Mouse (Mus musculus): ENCODE results near the gene Atp5s. TPM values are rescaled to one million over a fixed set of nuclear protein-coding genes. Genes with fewer than 3 reads are reported as not detected.
A peak's percentile ranks its signal among the peaks of the same experiment; 100 is the strongest.

Gene Atp5s
- total RNA-seq, 2 experiments from 2014 or later, result 15.2 to 47.3 TPM

DNA sequence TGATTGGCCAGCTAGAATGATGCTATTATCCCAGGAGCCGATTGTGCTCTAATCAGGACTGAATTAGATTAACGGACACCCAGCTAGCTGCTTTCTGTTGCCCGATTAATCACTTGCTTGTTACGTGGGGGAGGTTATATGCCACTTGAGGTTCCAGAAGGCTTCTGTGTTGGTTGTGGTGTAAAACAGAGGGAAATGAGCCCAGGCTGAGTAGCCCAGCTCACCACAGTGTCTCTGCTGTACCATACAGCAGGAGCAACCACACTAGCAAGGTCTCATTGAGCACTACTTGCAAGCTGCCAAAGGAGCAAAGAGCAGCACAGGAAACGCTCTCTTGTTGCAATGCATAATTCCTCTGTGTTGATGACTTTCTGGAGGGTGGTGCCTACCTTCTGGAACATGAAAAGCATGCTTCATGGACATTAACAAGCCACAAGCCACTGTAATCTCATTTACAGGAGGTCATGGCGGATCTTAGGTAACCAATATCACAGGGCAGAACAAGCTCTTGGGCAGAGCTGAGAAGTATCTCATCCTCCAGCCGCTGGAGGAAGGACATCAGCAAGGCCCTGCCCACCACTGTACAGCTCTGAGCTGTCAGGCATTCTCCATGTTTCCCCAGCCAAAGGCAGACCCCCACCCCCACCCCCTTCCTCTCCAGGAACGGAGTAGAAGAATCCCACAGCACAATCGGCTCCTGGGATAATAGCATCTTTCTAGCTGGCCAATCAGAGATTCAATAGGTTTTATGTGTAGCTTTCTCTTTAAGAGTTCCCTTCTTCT lies 42.9 kb downstream of the Atp5s start:
- no peak for ATAC-seq (replicated peaks; ENCODE audit: low FRiP score, poor library complexity, severe bottlenecking)

DNA sequence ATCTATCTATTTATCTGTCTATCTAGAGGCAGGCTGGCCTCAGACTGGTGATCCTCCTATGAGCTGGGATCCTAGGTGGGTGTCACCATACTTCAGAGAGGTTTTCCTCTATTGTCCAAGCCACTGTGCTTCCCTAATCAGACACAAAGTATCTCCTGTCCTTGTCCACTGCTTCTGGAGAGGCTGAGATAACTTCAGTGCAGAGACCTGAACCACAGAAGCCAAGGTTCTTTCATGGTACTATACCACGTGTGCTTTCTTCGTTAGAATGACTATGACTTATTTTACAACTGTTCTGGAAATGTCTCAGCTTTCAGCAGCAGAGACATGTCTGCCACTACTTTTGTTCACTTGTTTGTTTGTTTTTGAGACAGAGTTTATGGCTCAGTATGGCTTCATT lies 44.1 kb downstream of the Atp5s start:
- no peak for ATAC-seq (replicated peaks; ENCODE audit: low FRiP score, poor library complexity, severe bottlenecking)

DNA sequence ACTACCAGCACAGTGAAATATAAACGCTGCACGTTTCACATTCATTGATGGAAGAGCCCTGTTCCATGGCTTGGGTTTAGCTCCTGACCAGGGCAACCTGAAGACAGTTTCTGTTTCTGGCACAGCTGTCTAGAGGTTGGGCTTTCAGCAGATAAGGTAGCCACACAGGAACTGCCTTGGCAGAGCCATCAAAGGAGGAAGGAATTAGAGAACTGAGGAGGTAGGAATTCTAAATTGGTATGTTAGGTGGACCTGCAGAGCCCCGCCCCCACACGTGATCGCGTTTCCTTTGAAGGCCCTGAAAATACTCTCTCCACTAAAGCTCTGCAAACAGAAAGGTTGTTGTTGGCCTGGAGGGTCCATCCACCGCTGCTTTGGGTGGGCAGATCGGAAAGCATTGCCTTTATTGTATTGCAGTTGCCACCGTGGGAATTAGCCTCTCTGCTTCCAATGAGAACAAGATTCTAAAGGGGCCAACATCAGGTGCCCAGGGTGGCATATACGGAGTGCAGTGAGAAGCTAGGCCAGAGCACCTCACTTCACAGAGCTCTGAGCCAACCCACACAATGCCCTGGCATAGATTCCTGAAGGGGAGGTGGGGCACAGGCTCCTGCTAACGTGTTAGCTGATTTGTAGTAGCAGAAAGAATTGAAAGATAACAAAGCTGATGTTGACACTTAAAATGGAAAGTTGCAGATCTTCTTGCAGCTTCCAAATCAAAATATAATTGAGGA lies 52.0 kb downstream of the Atp5s start:
- peak; percentile 82 for ATAC-seq (replicated peaks; ENCODE audit: low FRiP score, poor library complexity, severe bottlenecking)

DNA sequence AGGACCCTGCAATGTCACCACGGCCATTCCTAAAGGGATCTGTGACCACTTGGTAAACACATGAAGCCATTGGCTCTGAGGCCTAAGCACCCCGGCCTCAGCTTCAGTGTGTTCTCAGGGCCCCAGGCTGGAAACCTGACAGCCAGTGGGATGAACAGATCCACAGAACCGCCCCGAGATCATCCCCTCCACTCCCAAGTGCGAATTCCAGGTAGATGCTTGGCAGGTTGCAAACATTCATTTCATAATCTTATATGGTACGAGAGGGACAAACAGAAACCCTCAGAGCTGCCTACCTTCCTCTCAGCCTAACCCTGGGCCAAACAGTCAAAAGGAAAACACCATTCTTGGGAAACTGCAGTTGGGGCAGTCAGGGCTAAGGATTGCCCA lies 52.6 kb downstream of the Atp5s start:
- no peak for ATAC-seq (replicated peaks; ENCODE audit: low FRiP score, poor library complexity, severe bottlenecking)

DNA sequence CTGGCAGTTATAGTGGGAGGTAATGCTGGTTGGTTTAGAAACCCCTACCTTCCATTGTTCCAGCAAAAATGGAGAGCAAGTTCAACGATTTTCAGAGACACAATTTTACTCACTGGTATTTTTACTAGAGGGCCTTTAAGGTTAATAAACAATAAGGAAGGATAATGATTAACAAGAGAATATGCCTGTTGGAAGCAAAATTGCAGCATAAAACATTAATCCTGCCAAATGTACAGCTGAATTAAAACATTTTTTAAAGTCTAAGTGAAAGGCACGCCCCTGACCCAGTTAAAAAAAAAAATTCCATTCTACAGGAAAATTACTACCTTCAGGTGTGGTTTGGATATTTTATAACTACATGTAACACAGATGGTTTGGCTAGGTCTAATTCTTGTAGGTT lies 53.2 kb downstream of the Atp5s start:
- no peak for ATAC-seq (replicated peaks; ENCODE audit: low FRiP score, poor library complexity, severe bottlenecking)

DNA sequence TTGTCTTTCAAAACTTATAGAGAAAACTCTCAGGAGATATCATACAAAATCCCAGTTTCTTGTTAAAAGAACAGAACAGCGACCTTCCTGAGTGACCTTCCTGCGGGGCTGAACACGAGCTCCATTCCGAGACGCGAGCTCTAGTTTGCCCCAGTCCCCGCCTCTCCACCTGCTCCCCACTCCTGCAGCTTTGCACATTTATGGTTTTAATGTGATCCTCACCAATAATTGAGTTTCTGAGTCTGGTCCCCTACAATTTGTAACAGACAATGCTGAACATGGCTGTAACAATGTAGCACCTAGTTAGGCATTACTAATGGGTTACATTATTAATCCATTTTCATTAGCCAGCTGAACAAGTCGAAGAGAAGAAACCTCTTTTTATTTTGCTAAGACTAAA lies 56.7 kb downstream of the Atp5s start:
- ATAC-seq (replicated peaks; ENCODE audit: low FRiP score, poor library complexity, severe bottlenecking), result no peak

DNA sequence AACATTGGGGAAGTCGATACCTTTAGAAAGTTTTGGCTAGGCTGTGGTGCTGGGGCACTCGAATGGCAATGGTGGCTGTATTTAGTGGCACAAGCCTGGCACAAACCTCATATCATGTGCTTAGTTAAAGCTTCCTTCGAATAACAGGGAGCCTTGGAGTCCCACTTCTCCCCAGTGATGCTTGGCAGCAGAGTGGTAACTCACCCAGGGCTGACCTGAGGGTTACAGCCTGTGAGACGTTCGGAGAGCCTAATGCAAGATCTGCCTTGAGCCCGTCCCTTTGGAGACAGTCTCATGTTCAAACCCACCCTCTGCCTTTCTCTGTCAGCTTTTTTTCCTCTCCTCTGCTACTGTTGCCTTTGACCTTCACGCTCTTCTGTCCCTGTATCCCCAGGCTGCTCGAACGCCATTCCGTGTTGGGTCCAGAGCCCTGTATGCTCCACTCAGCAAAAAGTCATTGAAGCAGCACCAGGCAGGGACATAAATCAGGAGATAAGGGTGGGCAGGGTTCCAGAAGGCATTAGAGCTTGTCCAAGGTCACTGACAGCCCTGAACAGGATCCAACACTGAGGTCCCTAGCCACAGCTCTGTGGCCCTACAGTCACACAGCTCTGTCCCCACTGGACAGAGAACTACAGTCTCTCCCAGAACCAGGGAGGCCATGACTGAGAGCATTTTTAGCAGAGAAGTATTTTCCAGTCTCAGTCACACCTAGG lies 57.3 kb downstream of the Atp5s start:
- peak; percentile 62 for ATAC-seq (replicated peaks; ENCODE audit: low FRiP score, poor library complexity, severe bottlenecking)

DNA sequence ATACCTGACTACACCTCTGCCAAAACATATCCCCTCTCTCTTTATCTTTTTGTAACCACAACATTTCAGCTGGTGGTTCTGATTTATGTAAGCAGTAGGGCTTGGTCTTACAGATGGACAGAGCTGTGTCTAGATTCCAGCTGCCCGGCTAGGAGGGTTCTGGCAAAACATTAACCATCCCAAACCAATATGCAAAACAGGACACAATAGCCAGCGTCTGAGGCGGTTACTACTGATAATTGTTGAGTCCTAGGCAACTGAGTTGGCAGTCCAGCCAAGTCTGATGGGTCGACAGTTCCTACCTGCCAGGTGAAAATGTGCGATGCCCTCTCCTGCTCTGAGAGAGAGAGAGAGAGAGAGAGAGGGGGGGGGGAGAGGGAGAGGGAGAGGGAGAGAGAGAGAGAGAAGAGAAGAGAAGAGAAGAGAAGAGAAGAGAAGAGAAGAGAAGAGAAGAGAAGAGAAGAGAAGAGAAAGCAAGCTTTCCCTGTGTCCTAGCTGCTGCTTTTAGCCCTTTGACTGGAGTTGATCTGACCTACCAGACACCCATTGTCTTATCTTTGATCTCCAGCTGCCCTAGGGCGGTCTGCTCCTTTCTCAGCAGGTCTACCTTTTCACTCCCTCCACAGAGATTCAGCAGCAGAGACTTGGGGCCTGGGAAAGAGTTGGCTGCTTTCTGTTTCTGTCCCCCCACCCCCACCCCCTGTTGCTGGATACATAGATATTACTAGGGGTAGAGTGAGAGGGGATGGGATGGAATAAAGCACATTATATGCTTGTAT lies 58.7 kb downstream of the Atp5s start:
- ATAC-seq (replicated peaks; ENCODE audit: low FRiP score, poor library complexity, severe bottlenecking), result peak; percentile 89

DNA sequence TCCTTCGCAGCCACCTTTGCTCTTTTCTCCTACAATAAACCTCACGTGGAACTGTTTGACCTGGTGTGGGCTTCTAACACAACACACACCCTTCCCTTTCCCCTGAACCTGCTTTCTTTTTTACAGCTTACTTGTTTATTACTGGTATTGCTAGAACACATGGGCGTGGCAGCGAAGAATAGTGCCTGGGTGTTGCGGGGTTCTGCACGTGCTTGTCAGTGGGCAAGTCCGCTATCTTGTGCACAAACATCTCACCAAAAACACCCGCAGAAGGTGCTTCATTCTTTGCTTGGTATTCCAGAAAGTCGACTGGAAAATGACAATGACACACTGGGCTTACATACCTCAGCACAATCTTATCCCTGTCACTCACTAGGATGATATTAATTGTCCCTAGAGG lies 60.7 kb downstream of the Atp5s start:
- no peak for ATAC-seq (replicated peaks; ENCODE audit: low FRiP score, poor library complexity, severe bottlenecking)

DNA sequence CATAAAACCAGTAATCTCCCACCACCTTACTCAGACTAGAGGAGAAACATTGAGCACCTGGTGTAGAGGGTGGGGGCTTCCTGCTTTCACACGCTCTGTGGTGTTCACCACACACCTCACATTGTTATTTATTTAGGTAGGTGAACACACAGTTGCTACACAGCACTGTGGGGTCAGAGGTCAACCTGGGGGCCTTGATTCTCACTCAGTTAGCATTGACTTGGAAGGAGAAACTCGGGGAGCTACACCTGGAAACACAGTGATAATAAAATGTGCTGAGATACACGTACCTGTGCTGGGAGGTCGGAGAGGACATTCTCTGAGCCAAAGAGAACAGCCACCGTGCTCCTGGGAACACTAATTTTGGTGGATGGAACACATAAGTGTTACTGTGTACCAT lies 63.6 kb downstream of the Atp5s start:
- no peak for ATAC-seq (replicated peaks; ENCODE audit: low FRiP score, poor library complexity, severe bottlenecking)

DNA sequence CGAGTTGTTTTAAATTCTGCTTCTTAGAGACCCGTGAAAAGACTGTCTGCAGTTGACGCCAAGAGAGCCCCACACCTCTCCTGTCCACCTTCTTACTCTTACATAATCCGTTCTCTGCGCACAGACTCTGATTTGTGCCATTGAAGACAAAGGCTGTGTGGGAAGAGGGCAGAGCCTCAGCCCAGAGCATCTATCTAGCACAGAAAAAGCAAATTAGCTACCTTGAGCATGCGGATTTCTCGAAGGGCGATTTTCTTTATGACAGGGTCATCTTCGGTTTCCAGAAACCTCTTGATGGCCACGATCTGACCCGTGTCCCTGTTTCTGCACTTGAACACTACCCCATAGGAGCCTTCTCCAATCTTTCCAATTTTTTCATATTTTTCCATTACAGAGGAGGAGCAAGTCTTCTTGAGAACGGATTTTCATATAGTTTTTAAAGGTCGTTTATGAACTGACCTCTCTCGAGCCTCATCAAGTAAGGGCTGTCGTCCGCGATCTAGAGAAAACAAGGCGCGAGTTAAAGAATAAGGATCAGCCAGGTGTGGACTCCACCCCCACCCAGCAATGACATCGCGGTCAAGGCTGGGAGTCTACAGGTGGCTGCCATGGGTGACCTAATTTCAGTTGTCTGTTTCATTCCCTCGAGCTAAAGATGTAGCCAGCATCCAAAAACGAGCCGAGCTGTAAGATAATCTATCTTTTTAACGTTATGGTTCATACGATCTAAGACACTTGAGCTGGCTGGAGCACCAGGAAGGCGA lies 65.2 kb downstream of the Atp5s start:
- ATAC-seq (replicated peaks; ENCODE audit: low FRiP score, poor library complexity, severe bottlenecking), result peak; percentile 48

DNA sequence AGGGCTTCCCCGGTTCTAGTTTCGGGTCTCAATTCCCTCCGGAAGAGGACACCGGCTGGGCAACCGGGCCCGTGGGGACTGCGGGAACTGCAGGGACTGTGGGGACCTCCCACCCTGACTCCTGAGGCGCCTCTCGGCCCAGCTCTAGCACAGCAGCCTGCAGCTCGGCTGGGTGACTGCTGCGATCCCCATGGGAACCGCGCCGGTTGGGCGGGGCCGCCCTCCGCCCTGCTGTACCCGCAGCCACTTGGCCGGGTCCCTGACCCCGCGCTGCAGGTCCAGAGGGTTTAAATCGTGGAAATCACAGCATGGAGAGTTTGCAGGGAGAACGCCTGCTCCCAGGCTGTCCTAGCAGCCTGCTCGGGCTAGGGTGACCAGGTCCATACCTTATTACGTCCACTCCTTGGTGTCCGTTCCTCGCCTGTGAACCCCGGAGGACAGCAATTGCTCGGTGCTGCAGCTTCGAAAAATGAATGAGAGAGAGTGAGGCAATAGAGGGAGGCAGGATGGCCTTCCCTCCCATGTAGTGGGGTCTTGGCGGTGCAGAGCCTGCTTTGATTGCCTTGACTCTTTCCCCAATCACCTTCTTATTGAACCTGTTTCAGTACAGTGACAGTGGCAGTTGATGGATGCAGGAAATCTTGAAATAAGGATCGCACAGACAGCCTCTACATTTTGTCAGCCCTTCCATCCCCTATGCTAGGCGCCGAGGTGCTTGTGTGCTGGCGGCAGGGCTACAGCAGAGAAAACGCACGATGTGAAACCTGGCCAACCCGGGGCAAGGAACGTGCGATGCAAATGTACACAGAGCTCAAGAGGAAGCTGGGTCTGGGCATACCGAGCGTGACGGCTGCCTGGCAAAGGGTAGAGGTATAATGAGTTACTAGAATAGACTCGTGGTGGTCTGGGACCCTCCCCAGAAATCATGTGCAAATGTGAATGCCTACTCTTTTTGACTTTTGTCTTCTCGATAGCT lies 66.1 kb downstream of the Atp5s start, which contains the start of gene Cdkl1:
Cdkl1 (minus strand) TSS at position 738 of the 976 bp plus-strand sequence.
- ATAC-seq (replicated peaks; ENCODE audit: low FRiP score, poor library complexity, severe bottlenecking), result peak; percentile 94

Other genes with a start within 250 kb of the Atp5s start
- 2.3 and 16.3 TPM in 2 replicates for gene Vcpkmt, start 141.9 kb upstream of the Atp5s start, total RNA-seq (2015; ENCODE audit: low replicate concordance)
- 0.42 and 0.51 TPM in 2 replicates for gene Vcpkmt, start 141.9 kb upstream of the Atp5s start, total RNA-seq (2017; ENCODE audit: low replicate concordance)
- gene Sos2, start 43.1 kb upstream of the Atp5s start, total RNA-seq (2015; ENCODE audit: low replicate concordance), result 20.7 and 31.3 TPM in 2 replicates
- 13.5 and 14.3 TPM in 2 replicates for gene Sos2, start 43.1 kb upstream of the Atp5s start, total RNA-seq (2017; ENCODE audit: low replicate concordance)
- 2.3 and 7.7 TPM in 2 replicates for gene L2hgdh, start 77 bp upstream of the Atp5s start, total RNA-seq (2015; ENCODE audit: low replicate concordance)
- gene L2hgdh, start 77 bp upstream of the Atp5s start, total RNA-seq (2017; ENCODE audit: low replicate concordance), result 3.3 and 3.9 TPM in 2 replicates
- 43.6 and 51.4 TPM in 2 replicates for gene Cdkl1, start 66.3 kb downstream of the Atp5s start, total RNA-seq (2015; ENCODE audit: low replicate concordance)
- 86.7 and 87.6 TPM in 2 replicates for gene Cdkl1, start 66.3 kb downstream of the Atp5s start, total RNA-seq (2017; ENCODE audit: low replicate concordance)
- 5.4 and 9.6 TPM in 2 replicates for gene Atl1, start 167.7 kb downstream of the Atp5s start, total RNA-seq (2015; ENCODE audit: low replicate concordance)
- gene Atl1, start 167.7 kb downstream of the Atp5s start, total RNA-seq (2017; ENCODE audit: low replicate concordance), result 12.8 and 23.0 TPM in 2 replicates
- 320 and 330 TPM in 2 replicates for gene Map4k5, start 168.2 kb downstream of the Atp5s start, total RNA-seq (2015; ENCODE audit: low replicate concordance)
- 596 and 599 TPM in 2 replicates for gene Map4k5, start 168.2 kb downstream of the Atp5s start, total RNA-seq (2017; ENCODE audit: low replicate concordance)